Mouse (Mus musculus) stomach, postnatal 0 days (tissue): ENCODE results near the gene Gemin6. TPM values are rescaled to one million over a fixed set of nuclear protein-coding genes. Genes with fewer than 3 reads are reported as not detected.
"Not testable (repeated sequence)": the region's sequence is repeated elsewhere in the genome, so short reads cannot be mapped to it uniquely, and the experiment has no call there.

Experiments
- ATAC-seq: fragments of 200-750 bp; cut with Nextera tagmentation; 2 replicates; pipeline ENCODE4 v1.8.0; 2017; ENCODE audit not compliant: low FRiP score, low TSS enrichment
- DNase-seq: peaks from one replicate; pipeline ENCODE4 v3.0.0-alpha.2; 2016; ENCODE audit warnings: low spot score
- H3K27ac ChIP-seq: fragments of 300-500 bp; sonication (generic); replicated peaks from 2 replicates; pipeline ENCODE4 v1.5.1; 2014; ENCODE audit warnings: mild to moderate bottlenecking, control low read depth
- H3K27me3 ChIP-seq: fragments of 300-500 bp; sonication (generic); 2 replicates; pipeline ENCODE4 v1.6.1; 2014; ENCODE audit warnings: low read length; ENCODE audit not compliant: control insufficient read depth, insufficient read depth
- H3K36me3 ChIP-seq: fragments of 300-500 bp; sonication (generic); 2 replicates; pipeline ENCODE4 v1.6.1; 2014; ENCODE audit warnings: low read length, mixed read lengths; ENCODE audit not compliant: control insufficient read depth, insufficient read depth
- H3K4me1 ChIP-seq: fragments of 300-500 bp; sonication (generic); replicated peaks from 2 replicates; pipeline ENCODE4 v1.6.1; 2014; ENCODE audit warnings: antibody characterized with exemption; ENCODE audit not compliant: control insufficient read depth, insufficient read depth
- H3K4me2 ChIP-seq: fragments of 300-500 bp; sonication (generic); replicated peaks from 2 replicates; pipeline ENCODE4 v1.6.1; 2014; ENCODE audit warnings: low read depth, mild to moderate bottlenecking, control low read depth, moderate library complexity
- H3K4me3 ChIP-seq: fragments of 300-500 bp; sonication (generic); 2 replicates; pipeline ENCODE4 v1.5.1; 2014; ENCODE audit warnings: low read depth, low read length, control low read depth
- H3K9ac ChIP-seq: fragments of 300-500 bp; sonication (generic); 2 replicates; pipeline ENCODE4 v1.6.1; 2014; ENCODE audit warnings: mild to moderate bottlenecking, low read length, control low read depth, mixed read lengths
- H3K9me3 ChIP-seq: fragments of 300-500 bp; sonication (generic); 2 replicates; pipeline ENCODE4 v1.6.1; 2016; ENCODE audit warnings: low read length; ENCODE audit not compliant: control insufficient read depth
- CTCF ChIP-seq: IDR thresholded peaks from 2 replicates; pipeline ENCODE4 v1.5.1; 2016; ENCODE audit warnings: antibody characterized with exemption, low read depth, mild to moderate bottlenecking, moderate library complexity
- EP300 ChIP-seq: optimal IDR thresholded peaks from 2 replicates; pipeline ENCODE3; 2016; ENCODE audit warnings: antibody characterized with exemption
- WGBS: fragments of 180-500 bp; shearing (Covaris S2); extraction: QIAGEN DNeasy Blood & Tissue Kit; methylation state at CpG from one replicate; pipeline ENCODE4 v1.1.7; 2014; 5-methylcytosine and 5-hydroxymethylcytosine counted together
- polyA plus RNA-seq: library from polyadenylated mRNA; unstranded; fragments of >200 nt; fragmentation: Nextera tagmentation; extraction: Ambion mirVana; gene quantifications from 2 replicates; pipeline ENCODE4 v1.2.1, GENCODE M21; 2015

Gemin6 gene
- 15.2 and 17.8 TPM in 2 replicates for polyA plus RNA-seq

- no peaks in the 10 kb centered on the region for H3K4me1 ChIP-seq
- WGBS: under 1% methylated on average over 33 of the region's 33 CpGs
- TF ChIP-seq EP300: no peak
- peak; percentile 7; the same call in 1 of the 2 replicates for TF ChIP-seq CTCF
- H3K9me3 ChIP-seq: no peaks in the 10 kb centered on the region
- peak within 1 kb of the TSS; percentile 61 for H3K4me2 ChIP-seq
- peak within 1 kb of the TSS; percentile 84 for H3K27ac ChIP-seq
- peak within 1 kb of the TSS; percentile 59 for H3K4me3 ChIP-seq
- peak within 1 kb of the TSS; percentile 72 for H3K9ac ChIP-seq
- ATAC-seq: peak; percentile 97
- no peaks in the 10 kb centered on the region for H3K36me3 ChIP-seq
- no peaks in the 10 kb centered on the region for H3K27me3 ChIP-seq
- DNase-seq: peak; percentile 87
These were observed at the start of gene Gemin6 for GRCm38 (mm10) chr17:80224326-80225116. Gene Gemin6 (plus strand): TSS chr17:80224441.

DNA sequence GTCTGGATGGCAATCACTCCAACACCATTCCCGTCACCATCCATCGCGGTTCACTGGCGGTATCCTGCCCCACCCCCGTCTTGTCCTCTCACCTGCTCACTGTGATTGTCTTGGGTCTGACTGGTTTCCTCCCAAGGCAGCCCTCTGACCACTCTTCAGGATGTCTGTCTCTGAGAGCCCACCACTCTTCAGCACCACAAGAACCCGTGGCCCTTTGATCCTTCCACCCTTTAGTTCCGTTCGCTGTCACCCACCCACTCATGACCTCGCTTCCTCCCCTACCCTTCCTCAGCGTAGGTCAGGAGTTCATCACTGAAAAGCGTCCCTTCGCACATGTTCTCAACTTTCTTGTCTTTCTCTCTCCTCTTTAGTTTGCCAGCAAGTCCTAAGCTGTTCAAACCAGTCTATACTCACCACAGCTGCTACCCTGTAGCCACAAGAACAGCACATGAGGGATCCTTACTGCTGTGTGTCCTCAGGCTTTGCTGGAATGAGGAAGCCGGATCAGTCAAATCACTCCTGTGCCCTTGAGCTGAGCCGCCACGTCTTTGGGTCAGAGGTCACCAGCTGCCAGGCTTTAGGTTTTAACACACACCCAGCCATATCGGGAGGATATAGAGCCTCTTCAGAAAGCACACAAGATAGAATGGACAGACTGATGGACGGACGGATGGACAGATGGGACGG, 49.4 kb upstream of the Gemin6 start:
- Histone ChIP-seq H3K27me3 (no peaks in the 10 kb centered on the region), H3K36me3 (no peaks in the 10 kb centered on the region), H3K4me1 (no peaks in the 10 kb centered on the region), H3K9ac (no peak overlapping the region), H3K27ac (no peak overlapping the region), H3K4me3 (no peak overlapping the region), H3K4me2 (no peak overlapping the region), H3K9me3 (no peaks in the 10 kb centered on the region)
- ATAC-seq (no peak), DNase-seq (no peak)
- WGBS: 78% methylated on average over 19 of the region's 19 CpGs
- no peak for TF ChIP-seq EP300
- no peak for TF ChIP-seq CTCF

GRCm38 (mm10) chr17:80175386-80175739, 48.9 kb upstream of the Gemin6 start:
- no peaks in the 10 kb centered on the region for H3K27me3 ChIP-seq
- no peaks in the 10 kb centered on the region for H3K36me3 ChIP-seq
- WGBS: 88% methylated on average over 4 of the region's 4 CpGs
- H3K9ac ChIP-seq: no peak overlapping the region
- no peak overlapping the region for H3K27ac ChIP-seq
- ATAC-seq: no peak
- DNase-seq: no peak
- H3K4me2 ChIP-seq: no peak overlapping the region
- H3K4me1 ChIP-seq: no peaks in the 10 kb centered on the region
- H3K4me3 ChIP-seq: no peak overlapping the region
- no peak for TF ChIP-seq CTCF
- no peak for TF ChIP-seq EP300
- no peaks in the 10 kb centered on the region for H3K9me3 ChIP-seq

DNA sequence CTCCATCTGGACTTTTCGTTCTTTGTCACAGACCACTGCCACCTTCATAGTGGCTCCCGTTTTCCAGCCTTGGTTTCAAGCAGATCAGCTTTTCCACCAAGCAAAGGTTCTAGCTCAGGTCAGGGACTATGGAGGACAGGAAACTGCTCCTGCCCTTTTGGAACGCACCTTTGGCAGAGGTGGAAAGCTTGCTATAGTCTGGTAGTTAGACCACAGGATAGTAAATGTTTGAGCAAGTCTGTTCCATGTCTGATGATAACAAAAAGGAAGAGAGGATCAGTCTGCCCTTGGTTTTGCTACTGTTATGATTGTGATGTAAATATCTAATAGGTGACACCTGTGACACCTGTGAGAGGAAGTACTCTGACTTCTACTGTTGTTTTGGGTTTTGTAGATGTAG, 48.3 kb upstream of the Gemin6 start:
- Histone ChIP-seq H3K36me3 (no peaks in the 10 kb centered on the region), H3K4me1 (no peaks in the 10 kb centered on the region), H3K27ac (no peak overlapping the region), H3K4me3 (no peak overlapping the region), H3K27me3 (no peaks in the 10 kb centered on the region), H3K9ac (no peak overlapping the region), H3K9me3 (no peaks in the 10 kb centered on the region), H3K4me2 (no peak overlapping the region)
- DNase-seq: no peak
- no peak for ATAC-seq
- 85% methylated on average over 3 of the region's 3 CpGs for WGBS
- TF ChIP-seq CTCF (no peak), EP300 (no peak)

DNA sequence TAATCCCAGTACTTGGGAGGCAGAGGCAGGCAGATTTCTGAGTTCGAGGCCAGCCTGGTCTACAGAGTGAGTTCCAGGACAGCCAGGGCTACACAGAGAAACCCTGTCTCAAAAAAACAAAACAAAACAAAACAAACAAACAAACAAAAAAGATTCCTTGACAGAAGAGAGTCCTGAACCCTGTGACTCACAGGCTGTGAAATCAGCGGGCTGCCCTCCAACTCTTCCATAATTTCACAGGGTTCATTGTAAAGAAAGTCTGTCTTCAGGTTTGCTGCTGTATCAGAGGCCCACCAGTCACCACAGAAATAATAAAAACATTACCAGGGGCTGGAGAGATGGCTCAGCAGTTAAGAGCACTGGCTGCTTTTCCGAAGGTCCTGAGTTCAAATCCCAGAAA, 45.4 kb upstream of the Gemin6 start:
- DNase-seq, H3K27ac ChIP-seq, H3K4me2 ChIP-seq, H3K9ac ChIP-seq, H3K4me1 ChIP-seq, H3K36me3 ChIP-seq, H3K9me3 ChIP-seq, H3K27me3 ChIP-seq, ATAC-seq, H3K4me3 ChIP-seq: not testable (repeated sequence)
- 94% methylated on average over 2 of the region's 3 CpGs for WGBS

- TF ChIP-seq CTCF (peak; percentile 95), EP300 (no peak)
- H3K4me1 ChIP-seq: no peaks in the 10 kb centered on the region
- 0 out of 2 replicates have a peak, but pooled peaks cover 2% of the 10 kb centered on the region for H3K36me3 ChIP-seq
- H3K4me2 ChIP-seq: no peak overlapping the region
- no peak overlapping the region for H3K4me3 ChIP-seq
- H3K27me3 ChIP-seq: no peaks in the 10 kb centered on the region
- no peaks in the 10 kb centered on the region for H3K9me3 ChIP-seq
- no peak overlapping the region for H3K9ac ChIP-seq
- peak; percentile 87 for ATAC-seq
- WGBS: under 1% methylated on average over 6 of the region's 6 CpGs
- H3K27ac ChIP-seq: no peak overlapping the region
- peak; percentile 72 for DNase-seq
These were observed 44.3 kb upstream of the Gemin6 start for GRCm38 (mm10) chr17:80179959-80180358.
